Mouse (Mus musculus) testis, postnatal 10 days (tissue): ENCODE results near the gene Mbnl2.

ENCODE experiments used
- DNase-seq: peaks from one replicate; pipeline ENCODE4 v3.0.0; 2021; ENCODE audit warnings: low spot score

Gene Mbnl2

GRCm38 (mm10) chr14:120416886-120417285 is 141.4 kb downstream of the Mbnl2 start:
- peak; percentile 36 for DNase-seq

- DNase-seq, result peak; percentile 50
Measured at GRCm38 (mm10) chr14:120418964-120419363, 143.5 kb downstream of the Mbnl2 start.

- no peak for DNase-seq
Measured at GRCm38 (mm10) chr14:120428497-120428896, 153.0 kb downstream of the Mbnl2 start.

GRCm38 (mm10) chr14:120432773-120433172 is 157.3 kb downstream of the Mbnl2 start:
- no peak for DNase-seq

- DNase-seq, result no peak
Measured at GRCm38 (mm10) chr14:120433931-120434398, 158.5 kb downstream of the Mbnl2 start.

- DNase-seq, result no peak
Measured at GRCm38 (mm10) chr14:120434831-120435230, 159.4 kb downstream of the Mbnl2 start.

GRCm38 (mm10) chr14:120440716-120441115 is 165.2 kb downstream of the Mbnl2 start:
- DNase-seq, result no peak

- no peak for DNase-seq
Measured at GRCm38 (mm10) chr14:120441256-120441655, 165.8 kb downstream of the Mbnl2 start.

- no peak for DNase-seq
Measured at GRCm38 (mm10) chr14:120441836-120442235, 166.4 kb downstream of the Mbnl2 start.

GRCm38 (mm10) chr14:120454221-120454620 is 178.8 kb downstream of the Mbnl2 start:
- no peak for DNase-seq

- no peak for DNase-seq
Measured at GRCm38 (mm10) chr14:120463938-120464727, 188.7 kb downstream of the Mbnl2 start.

GRCm38 (mm10) chr14:120466816-120467215 is 191.3 kb downstream of the Mbnl2 start:
- DNase-seq, result no peak

GRCm38 (mm10) chr14:120469126-120469790 is 193.8 kb downstream of the Mbnl2 start:
- no peak for DNase-seq

GRCm38 (mm10) chr14:120476186-120476697 is 200.8 kb downstream of the Mbnl2 start:
- no peak for DNase-seq

GRCm38 (mm10) chr14:120477288-120477981 is 202.0 kb downstream of the Mbnl2 start:
- peak; percentile 100 for DNase-seq

- peak; percentile 97 for DNase-seq
Measured at GRCm38 (mm10) chr14:120477982-120478568, 202.6 kb downstream of the Mbnl2 start, which contains the start of gene Rap2a. TSS of gene Rap2a (plus strand) at chr14:120478444.

GRCm38 (mm10) chr14:120478641-120479341 is 203.3 kb downstream of the Mbnl2 start:
- DNase-seq, result no peak

GRCm38 (mm10) chr14:120480341-120480900 is 205.0 kb downstream of the Mbnl2 start:
- DNase-seq, result no peak

- no peak for DNase-seq
Measured at GRCm38 (mm10) chr14:120480927-120481326, 205.5 kb downstream of the Mbnl2 start.
